Mouse (Mus musculus): Measurements from ENCODE around the gene Zbtb20. TPM values are rescaled to one million over a fixed set of nuclear protein-coding genes. Genes with fewer than 3 reads are reported as not detected.

Gene Zbtb20
- total and polyA plus RNA-seq, 2 experiments from 2014 or later = 19.8 to 45.8 TPM

- ATAC-seq (ENCODE audit: insufficient read depth, low read depth) (no peak), DNase-seq (ENCODE audit: low spot score) (no peak)
- no peaks in the 10 kb centered on the region for H3K27me3 ChIP-seq (ENCODE audit: control insufficient read depth, insufficient read depth, low read length)
- no peak overlapping the region for H3K4me2 ChIP-seq (ENCODE audit: low read depth, low read length)
- no peaks in the 10 kb centered on the region for H3K9me3 ChIP-seq (replicated peaks; ENCODE audit: control insufficient read depth, low read length)
- 83% methylated on average over 4 of the region's 4 CpGs for WGBS
- no peaks in the 10 kb centered on the region for H3K4me1 ChIP-seq (ENCODE audit: control insufficient read depth, insufficient read depth)
- H3K9ac ChIP-seq (replicated peaks; ENCODE audit: low read depth, low read length) = no peak overlapping the region
- no peak for TF ChIP-seq CTCF (IDR thresholded peaks at IDR 0.05; ENCODE audit: low read depth)
- no peak overlapping the region for H3K27ac ChIP-seq (ENCODE audit: low read depth)
- no peak overlapping the region for H3K4me3 ChIP-seq (ENCODE audit: low read depth, low read length)
- 0 out of 2 replicates have a peak, but pooled peaks cover 4% of the 10 kb centered on the region for H3K36me3 ChIP-seq (replicated peaks; ENCODE audit: control insufficient read depth, insufficient read depth, low read length)
Measured at GRCm38 (mm10) chr16:43602573-43602972, 726.9 kb downstream of the Zbtb20 start.

- Histone ChIP-seq H3K27me3 (ENCODE audit: control insufficient read depth, insufficient read depth, low read length) (no peaks in the 10 kb centered on the region), H3K4me3 (ENCODE audit: low read depth, low read length) (no peak overlapping the region), H3K9ac (replicated peaks; ENCODE audit: low read depth, low read length) (no peak overlapping the region), H3K27ac (ENCODE audit: low read depth) (no peak overlapping the region), H3K4me2 (ENCODE audit: low read depth, low read length) (no peak overlapping the region), H3K36me3 (replicated peaks; ENCODE audit: control insufficient read depth, insufficient read depth, low read length) (0 out of 2 replicates have a peak, but pooled peaks cover 7% of the 10 kb centered on the region), H3K4me1 (ENCODE audit: control insufficient read depth, insufficient read depth) (no peaks in the 10 kb centered on the region), H3K9me3 (replicated peaks; ENCODE audit: control insufficient read depth, low read length) (no peaks in the 10 kb centered on the region)
- TF ChIP-seq CTCF (IDR thresholded peaks at IDR 0.05; ENCODE audit: low read depth) = no peak
- TF ChIP-seq EP300 (IDR thresholded peaks at IDR 0.05; ENCODE audit: low read depth) = no peak
- no peak for DNase-seq (ENCODE audit: low spot score)
- ATAC-seq (ENCODE audit: insufficient read depth, low read depth) = no peak
- WGBS = 36% methylated on average over 9 of the region's 9 CpGs
Measured at GRCm38 (mm10) chr16:43603591-43604141, 728.0 kb downstream of the Zbtb20 start.

- no peak for DNase-seq (ENCODE audit: low spot score)
- Histone ChIP-seq H3K36me3 (replicated peaks; ENCODE audit: control insufficient read depth, insufficient read depth, low read length) (peaks cover 14% of the 10 kb centered on the region), H3K4me1 (ENCODE audit: control insufficient read depth, insufficient read depth) (no peaks in the 10 kb centered on the region), H3K27ac (ENCODE audit: low read depth) (no peak overlapping the region), H3K4me3 (ENCODE audit: low read depth, low read length) (no peak overlapping the region), H3K9ac (replicated peaks; ENCODE audit: low read depth, low read length) (no peak overlapping the region), H3K27me3 (ENCODE audit: control insufficient read depth, insufficient read depth, low read length) (no peaks in the 10 kb centered on the region), H3K4me2 (ENCODE audit: low read depth, low read length) (no peak overlapping the region), H3K9me3 (replicated peaks; ENCODE audit: control insufficient read depth, low read length) (no peaks in the 10 kb centered on the region)
- WGBS = 43% methylated on average over 4 of the region's 4 CpGs
- no peak for ATAC-seq (ENCODE audit: insufficient read depth, low read depth)
- TF ChIP-seq CTCF (IDR thresholded peaks at IDR 0.05; ENCODE audit: low read depth) (no peak), EP300 (IDR thresholded peaks at IDR 0.05; ENCODE audit: low read depth) (no peak)
Measured at GRCm38 (mm10) chr16:43604399-43605013, 728.8 kb downstream of the Zbtb20 start.

- Histone ChIP-seq H3K27ac (ENCODE audit: low read depth) (no peak overlapping the region), H3K9ac (replicated peaks; ENCODE audit: low read depth, low read length) (no peak overlapping the region), H3K36me3 (replicated peaks; ENCODE audit: control insufficient read depth, insufficient read depth, low read length) (peaks cover 22% of the 10 kb centered on the region), H3K27me3 (ENCODE audit: control insufficient read depth, insufficient read depth, low read length) (no peaks in the 10 kb centered on the region), H3K9me3 (replicated peaks; ENCODE audit: control insufficient read depth, low read length) (no peaks in the 10 kb centered on the region), H3K4me3 (ENCODE audit: low read depth, low read length) (no peak overlapping the region), H3K4me2 (ENCODE audit: low read depth, low read length) (no peak overlapping the region), H3K4me1 (ENCODE audit: control insufficient read depth, insufficient read depth) (peaks cover 6% of the 10 kb centered on the region; the same call in 1 of the 2 replicates)
- ATAC-seq (ENCODE audit: insufficient read depth, low read depth) (no peak), DNase-seq (ENCODE audit: low spot score) (no peak)
- TF ChIP-seq CTCF (IDR thresholded peaks at IDR 0.05; ENCODE audit: low read depth) = no peak
- TF ChIP-seq EP300 (IDR thresholded peaks at IDR 0.05; ENCODE audit: low read depth) = no peak
Measured at GRCm38 (mm10) chr16:43607086-43607485, 731.4 kb downstream of the Zbtb20 start.

GRCm38 (mm10) chr16:43608066-43608465 lies 732.4 kb downstream of the Zbtb20 start:
- no peak overlapping the region for H3K4me2 ChIP-seq (ENCODE audit: low read depth, low read length)
- no peak overlapping the region for H3K4me3 ChIP-seq (ENCODE audit: low read depth, low read length)
- H3K27me3 ChIP-seq (ENCODE audit: control insufficient read depth, insufficient read depth, low read length) = no peaks in the 10 kb centered on the region
- no peak overlapping the region for H3K27ac ChIP-seq (ENCODE audit: low read depth)
- ATAC-seq (ENCODE audit: insufficient read depth, low read depth) = no peak
- H3K36me3 ChIP-seq (replicated peaks; ENCODE audit: control insufficient read depth, insufficient read depth, low read length) = peaks cover 22% of the 10 kb centered on the region
- DNase-seq (ENCODE audit: low spot score) = no peak
- H3K9me3 ChIP-seq (replicated peaks; ENCODE audit: control insufficient read depth, low read length) = no peaks in the 10 kb centered on the region
- no peak for TF ChIP-seq EP300 (IDR thresholded peaks at IDR 0.05; ENCODE audit: low read depth)
- TF ChIP-seq CTCF (IDR thresholded peaks at IDR 0.05; ENCODE audit: low read depth) = no peak
- no peak overlapping the region for H3K9ac ChIP-seq (replicated peaks; ENCODE audit: low read depth, low read length)
- peaks cover 6% of the 10 kb centered on the region; the same call in 1 of the 2 replicates for H3K4me1 ChIP-seq (ENCODE audit: control insufficient read depth, insufficient read depth)

- Histone ChIP-seq H3K9me3 (replicated peaks; ENCODE audit: control insufficient read depth, low read length) (no peaks in the 10 kb centered on the region), H3K27ac (ENCODE audit: low read depth) (0 out of 2 replicates have a peak overlapping the region, but pooled peaks have one; percentile 23), H3K4me2 (ENCODE audit: low read depth, low read length) (no peak overlapping the region), H3K4me3 (ENCODE audit: low read depth, low read length) (no peak overlapping the region), H3K36me3 (replicated peaks; ENCODE audit: control insufficient read depth, insufficient read depth, low read length) (peaks cover 22% of the 10 kb centered on the region), H3K27me3 (ENCODE audit: control insufficient read depth, insufficient read depth, low read length) (no peaks in the 10 kb centered on the region), H3K9ac (replicated peaks; ENCODE audit: low read depth, low read length) (no peak overlapping the region), H3K4me1 (ENCODE audit: control insufficient read depth, insufficient read depth) (peaks cover 9% of the 10 kb centered on the region)
- WGBS = 42% methylated on average over 10 of the region's 10 CpGs
- TF ChIP-seq CTCF (IDR thresholded peaks at IDR 0.05; ENCODE audit: low read depth) (no peak), EP300 (IDR thresholded peaks at IDR 0.05; ENCODE audit: low read depth) (0 out of 2 replicates have a peak, but pooled peaks have one; percentile 45)
- ATAC-seq (ENCODE audit: insufficient read depth, low read depth) = peak; percentile 87
- peak; percentile 30 for DNase-seq (ENCODE audit: low spot score)
Measured at GRCm38 (mm10) chr16:43610375-43610774, 734.7 kb downstream of the Zbtb20 start.

Measured in heart, postnatal 0 days (tissue).